Mouse (Mus musculus) megakaryocyte, embryonic 14.5 days (primary cell): ENCODE measurements around the gene Slc23a4.

Experiments used
- FLI1 ChIP-seq: IDR thresholded peaks from 2 replicates; pipeline ENCODE4 v1.6.1; 2012; ENCODE audit warnings: low read length, inconsistent platforms, mixed read lengths
- GATA1 ChIP-seq: IDR thresholded peaks from 3 replicates; pipeline ENCODE4 v1.6.1; 2012; ENCODE audit warnings: mixed read lengths, low read length, inconsistent platforms, borderline replicate concordance

DNA sequence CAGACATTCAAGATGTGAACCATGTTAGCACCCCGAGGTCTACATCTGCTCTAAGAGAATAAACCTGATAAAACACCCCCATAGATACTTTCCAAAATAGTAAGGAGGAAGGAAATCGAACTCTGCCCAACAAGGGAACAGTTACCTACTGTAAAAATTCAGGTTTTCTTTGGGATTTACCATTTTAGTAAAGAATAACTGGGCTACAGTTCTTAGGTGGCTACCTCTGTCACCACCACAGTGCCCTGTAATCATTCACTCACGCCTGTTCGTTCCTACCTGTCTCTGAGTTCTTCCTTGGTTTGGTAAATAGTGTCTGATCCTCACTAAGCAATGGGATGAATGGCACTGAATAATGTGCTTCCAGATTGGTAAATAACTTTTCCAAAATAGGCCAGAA is 42.6 kb upstream of the Slc23a4 start:
- TF ChIP-seq GATA1 (no peak), FLI1 (no peak)
